Mouse (Mus musculus) left cerebral cortex, adult 11 months (tissue): ENCODE data around the gene Tspoap1.
A peak's percentile ranks its signal among the peaks of the same experiment; 100 is the strongest.

Source experiments
- DNase-seq: peaks from one replicate; pipeline ENCODE4 v3.0.0; 2022; ENCODE audit warnings: low spot score

The Tspoap1 gene

DNA sequence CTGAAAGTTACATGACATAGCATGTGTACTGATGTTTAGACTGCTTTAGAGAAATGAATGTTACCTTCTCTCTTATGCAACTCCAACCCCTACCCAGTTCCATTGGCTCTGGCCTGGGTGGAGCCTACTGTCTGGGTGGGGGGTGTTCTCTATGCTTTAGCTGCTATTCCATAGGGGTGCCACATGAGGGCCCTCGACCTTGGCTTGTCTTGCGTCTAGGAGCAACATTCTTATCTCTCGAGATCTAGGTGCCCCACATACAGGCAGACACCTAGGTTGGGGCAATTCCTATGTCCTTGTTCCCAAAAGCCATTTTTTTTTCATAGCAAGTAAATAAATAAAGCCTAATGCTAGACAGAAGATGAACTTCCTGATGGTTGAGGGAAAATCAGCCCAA lies 734 bp upstream of the Tspoap1 start:
- DNase-seq, result no peak

DNA sequence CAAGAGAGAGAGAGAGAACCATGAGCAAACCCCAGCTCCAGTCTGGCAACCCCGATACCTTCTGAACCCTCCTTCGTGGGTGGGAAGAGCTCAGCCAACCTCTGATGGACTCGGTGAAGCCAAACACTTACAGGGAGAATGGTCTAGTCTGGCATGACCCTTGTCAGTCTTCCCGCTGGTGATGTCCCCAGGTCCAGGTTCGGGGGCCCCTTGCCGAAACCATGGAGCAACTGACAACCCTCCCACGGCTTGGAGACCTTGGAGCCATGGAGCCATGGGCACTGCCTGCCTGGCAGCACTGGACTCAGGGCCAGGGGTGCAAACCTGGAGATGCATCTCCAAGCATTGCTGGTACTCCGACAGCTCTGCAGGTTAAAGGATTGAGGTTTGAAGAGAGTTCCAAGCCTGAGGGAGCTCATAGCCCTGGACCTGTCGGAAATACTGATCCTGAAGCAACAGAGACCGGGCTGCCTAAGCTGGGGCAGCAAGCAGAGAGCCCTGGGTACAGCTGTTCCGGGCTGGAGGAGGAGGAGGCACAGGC lies 910 bp downstream of the Tspoap1 start:
- DNase-seq, result no peak

DNA sequence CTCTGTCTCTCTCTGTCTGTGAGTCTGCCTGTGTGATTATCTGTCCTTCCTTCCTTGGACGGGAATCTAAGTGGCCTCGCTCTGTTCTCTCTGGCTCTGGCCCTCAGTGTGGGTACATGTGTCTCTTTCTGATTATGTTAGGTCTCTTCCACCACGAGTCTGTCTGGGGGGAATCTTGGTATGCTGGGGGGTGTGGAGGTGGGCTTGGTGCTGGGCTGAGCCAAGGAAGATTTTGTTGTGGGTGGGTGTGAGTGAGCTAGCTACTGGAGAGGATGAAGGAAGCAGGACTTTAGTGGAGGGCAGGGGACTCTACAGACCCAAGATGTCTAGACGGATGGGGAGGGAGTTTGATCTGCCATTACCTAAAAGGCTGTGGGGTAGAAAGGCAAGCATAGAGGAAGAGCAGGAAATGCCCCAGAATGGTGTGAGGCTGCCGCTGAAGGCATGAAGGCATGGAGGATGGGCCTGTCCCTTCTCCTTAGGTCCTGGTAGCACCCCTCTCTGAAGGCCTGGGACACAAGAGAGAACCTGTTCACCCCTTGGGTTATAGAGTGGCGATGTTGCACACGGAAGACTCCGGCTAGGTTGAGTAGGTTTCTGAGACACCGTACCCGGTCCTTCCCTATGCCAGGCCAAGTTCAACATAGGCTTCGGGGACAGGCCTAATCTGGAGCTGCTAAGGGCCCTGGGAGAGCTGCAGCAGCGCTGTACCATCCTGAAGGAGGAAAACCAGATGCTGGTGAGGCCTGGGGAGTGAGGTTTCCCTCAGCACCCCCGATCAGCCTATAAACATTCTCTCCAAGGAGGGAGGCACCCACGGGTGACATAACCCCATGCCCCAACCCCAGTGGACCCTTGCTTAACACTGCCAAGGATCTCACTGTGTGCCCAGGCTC lies 1.7 kb downstream of the Tspoap1 start:
- DNase-seq, result no peak

DNA sequence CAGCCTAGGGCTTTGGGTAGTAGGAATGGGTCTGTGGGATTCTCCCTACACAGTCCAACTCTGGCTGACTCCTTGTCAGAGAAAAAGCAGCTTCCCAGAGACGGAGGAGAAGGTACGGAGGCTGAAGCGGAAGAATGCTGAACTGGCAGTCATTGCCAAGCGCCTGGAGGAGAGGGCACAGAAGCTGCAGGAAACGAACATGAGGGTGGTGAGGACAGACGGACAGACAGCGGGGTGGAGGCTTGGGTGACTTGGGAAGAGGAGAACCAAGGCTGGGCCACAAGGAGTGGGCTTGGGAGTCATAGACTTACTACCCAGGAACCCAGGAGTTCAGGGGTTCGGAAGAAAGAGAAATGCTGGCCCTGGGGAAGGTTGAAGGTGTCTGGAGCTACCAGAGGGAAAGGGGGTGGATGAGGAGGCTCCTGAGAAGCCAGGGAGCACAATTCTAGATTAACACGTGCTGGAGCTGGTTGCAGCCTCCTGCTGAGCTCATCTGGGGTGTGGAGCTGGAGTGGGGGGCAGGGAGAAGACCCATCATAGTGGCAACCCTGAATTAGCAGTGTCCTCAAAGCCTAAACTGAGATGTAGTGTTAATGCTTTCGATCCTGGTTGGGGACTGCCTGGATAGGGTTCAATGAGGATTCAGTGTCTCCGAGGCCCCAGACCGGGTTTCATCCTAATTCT lies 2.5 kb downstream of the Tspoap1 start:
- DNase-seq, result no peak

DNA sequence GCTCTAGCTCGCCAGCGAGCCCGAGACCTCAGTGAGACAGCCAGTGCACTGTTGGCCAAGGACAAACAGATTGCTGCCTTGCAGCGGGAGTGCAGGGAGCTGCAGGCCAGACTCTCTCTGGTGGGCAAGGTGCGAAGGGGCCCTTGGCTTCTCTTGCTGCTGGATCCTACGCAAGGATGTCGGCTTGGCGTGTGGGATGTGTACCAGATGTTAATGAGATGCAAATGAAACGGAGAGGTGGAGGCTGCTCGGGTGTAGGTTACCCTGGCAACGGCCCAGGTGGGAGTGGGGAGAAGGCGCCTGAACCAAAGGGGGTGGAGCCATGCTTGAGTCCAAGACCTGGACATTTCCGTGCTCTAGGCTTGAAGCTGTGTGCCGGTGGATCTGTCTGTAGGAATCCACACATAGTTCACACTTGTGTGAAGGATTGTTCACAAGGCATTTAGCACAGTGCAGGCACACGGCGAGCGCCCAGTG lies 3.2 kb downstream of the Tspoap1 start:
- peak; percentile 79 for DNase-seq

DNA sequence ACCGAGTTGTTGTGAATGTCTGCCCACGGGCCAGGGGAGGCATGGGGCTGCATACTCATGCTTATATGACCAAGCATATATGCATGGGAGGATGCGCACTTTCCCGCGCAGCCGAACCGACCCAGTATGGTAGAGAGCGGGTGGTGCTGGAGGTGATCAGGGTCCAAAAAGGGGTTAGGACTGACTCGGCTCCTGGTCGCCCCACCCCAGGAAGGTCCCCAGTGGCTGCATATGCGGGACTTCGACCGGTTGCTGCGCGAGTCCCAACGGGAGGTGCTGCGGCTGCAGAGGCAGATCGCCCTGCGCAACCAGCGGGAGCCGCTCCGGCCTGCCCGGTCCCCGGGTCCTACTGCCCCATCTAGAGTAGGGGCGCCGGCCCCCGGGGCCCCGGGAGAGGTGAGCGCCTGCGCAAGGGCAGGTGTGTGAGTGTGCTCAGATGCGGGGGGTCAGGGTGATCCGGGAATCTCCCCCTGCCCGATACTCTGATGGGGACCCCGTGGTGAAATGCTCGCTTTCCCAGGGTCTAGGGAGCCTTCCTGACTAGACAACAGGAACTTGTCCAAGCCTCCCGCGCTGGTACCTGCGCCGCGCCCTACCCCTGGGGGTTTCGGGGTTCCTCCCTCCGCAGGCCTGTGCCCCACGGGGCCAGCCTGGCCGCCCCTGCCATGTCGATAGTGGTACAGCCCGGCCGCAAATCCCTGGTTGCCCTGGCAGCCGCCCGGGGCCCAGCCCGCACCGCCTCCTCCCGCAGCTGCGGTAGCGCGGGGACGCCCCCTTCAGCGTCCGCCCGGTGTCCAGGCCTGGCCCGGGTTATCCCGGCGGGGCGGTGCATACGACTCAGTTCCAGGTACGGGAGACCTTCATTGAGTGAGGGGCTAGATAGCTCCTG lies 3.9 kb downstream of the Tspoap1 start:
- no peak for DNase-seq

DNA sequence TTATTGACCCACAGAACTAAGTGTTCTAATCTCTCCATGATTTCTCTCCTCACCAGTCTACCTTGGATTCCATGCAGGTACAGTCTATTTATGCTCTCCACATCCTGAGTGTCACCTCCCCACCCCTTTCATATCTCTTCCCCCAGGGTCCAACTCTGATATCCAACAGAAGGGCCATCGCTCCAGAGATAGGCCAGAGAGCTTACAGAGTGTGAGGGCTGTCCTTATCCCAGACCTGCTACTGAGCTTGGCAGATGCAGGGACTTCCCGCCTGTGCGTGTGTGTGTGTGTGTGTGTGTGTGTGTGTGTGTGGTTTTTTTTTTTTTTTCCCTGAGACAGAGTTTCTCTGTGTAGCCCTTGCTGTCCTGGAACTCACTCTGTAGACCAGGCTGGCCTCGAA lies 8.4 kb downstream of the Tspoap1 start:
- DNase-seq, result no peak

DNA sequence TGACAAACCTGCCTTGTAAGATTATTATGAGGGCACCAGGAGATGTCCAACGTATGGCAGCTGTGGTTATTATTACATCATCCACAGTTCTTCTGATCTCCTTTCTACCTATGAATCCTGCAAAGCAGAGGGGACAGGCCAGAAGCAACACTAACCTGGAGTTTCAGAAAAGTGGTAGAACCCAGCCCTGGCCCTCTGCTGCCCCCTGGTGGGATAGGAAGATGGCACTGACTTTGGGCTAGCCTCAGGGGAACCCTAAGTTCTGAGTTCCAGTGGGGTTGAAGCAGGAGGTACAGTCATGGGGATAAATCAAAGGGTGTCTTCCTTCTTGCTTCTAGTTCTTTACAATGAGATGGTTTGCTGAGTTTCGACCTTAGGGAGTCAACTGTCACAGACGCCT lies 10.6 kb downstream of the Tspoap1 start:
- DNase-seq, result no peak

DNA sequence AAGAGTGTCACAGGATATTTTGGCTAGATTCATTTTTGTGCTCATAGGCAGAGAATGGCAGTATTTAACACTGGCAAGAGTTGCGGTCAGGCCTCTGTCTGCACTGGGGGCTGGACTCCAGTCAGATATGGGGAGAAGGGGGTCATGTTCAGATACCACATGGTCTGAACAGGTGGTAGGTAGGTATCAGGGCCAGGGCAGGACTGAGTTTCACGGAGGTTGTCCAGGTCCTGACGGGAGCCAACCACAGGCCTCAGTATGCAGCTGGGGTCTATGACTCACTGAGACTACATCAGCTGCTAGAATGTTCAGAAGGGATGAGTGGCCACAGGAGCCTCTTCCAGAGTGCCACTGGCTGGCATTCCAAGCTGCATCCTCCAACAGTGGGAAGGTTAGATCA lies 12.0 kb downstream of the Tspoap1 start:
- no peak for DNase-seq

DNA sequence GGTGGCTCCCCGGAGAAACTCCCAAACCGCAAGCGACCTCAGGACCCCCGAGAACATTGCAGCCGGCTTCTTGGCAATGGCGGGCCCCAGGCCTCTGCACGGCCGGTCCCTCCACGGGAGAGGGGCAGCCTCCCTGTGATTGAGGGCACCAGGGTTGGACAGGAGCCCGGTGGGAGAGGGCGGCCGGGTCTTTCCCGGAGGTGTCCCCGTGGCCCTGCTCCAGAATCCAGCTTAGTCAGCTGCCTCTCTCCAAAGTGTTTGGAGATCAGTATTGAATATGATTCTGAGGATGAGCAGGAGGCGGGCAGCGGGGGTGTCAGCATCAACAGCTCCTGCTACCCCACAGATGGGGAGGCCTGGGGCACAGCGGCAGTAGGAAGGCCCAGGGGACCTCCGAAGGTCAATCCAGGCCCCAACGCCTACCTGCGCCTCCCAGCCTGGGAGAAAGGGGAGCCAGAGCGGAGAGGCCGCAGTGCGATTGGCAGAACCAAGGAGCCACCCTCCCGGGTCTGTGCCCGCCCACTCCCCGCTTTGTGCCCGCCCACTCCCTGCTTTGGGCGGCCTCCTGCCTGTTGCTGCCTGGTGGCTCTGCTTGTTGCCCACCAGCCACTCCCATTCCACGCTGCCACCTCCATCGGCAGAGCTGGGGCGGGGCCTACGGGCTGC lies 17.9 kb downstream of the Tspoap1 start:
- no peak for DNase-seq

DNA sequence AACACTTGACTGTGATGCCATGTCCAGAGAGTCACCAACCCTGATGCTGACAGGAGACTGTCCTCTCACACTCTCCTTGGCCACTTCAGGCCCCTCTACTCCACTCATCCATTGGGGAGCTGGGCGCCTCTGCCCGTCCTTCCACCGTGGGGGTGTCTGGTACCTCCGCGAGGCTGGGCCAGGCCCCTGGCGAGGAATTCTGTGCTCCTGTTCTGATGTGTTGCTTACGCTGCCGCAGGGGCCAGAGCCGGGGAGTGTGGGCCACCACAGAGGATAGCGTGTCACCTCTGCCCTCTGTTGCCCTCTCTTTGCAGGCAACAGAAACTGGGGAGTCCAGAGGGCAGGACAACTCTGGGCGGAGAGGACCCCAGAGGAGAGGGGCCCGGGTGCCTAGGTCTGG lies 18.6 kb downstream of the Tspoap1 start:
- DNase-seq, result no peak

DNA sequence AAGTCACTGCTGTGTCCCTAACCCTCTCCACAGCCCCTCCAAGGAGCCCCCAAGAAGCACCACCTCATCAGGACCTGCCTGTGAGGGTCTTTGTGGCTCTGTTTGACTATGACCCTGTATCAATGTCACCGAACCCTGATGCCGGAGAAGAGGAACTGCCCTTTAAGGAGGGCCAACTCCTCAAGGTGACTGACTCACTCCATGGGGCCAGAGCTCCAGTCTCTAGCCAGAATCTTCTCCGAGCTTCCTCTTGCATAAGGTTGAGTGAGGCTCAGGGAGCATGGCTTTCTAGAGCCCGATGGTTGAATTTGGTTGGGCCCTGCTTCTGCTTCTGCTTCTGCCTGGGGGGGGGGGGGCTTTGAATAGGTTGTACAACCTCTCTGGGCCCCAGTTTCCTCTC lies 19.1 kb downstream of the Tspoap1 start:
- no peak for DNase-seq

DNA sequence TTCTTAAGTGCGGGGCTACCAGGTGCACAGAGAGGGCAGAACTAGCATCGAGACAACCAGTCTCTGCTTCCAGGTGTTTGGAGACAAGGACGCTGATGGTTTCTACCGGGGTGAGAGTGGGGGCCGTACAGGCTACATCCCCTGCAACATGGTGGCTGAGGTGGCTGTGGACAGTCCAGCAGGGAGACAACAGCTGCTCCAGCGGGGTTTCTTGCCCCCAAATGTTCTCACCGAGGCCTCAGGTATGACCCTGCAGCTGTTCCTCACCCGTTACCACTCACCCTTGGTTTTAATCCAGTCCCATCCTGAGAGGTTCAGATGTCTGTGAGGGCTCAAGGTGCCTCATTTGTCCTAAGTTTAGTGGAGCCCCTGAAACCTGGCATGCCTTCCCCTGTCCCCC lies 19.8 kb downstream of the Tspoap1 start:
- DNase-seq, result no peak

DNA sequence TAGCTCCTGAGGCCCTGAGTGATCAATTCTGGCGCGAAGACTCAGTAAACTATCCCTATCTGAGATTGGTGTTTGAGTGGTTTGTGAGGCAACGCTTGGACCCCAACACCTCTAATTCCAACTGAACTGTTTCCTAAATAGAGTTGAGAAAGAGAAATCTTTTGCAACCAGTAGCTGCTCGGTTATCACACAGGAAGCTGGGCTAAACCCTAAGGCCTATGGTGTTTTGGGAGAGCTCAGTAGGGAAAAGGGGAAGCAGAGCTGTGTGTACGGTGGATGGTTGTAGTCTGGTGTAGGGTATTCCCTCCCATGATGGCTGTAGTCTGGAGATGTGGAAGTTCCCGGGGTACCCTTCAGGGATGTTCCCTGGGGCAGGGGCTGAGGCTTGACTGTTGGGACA lies 29.7 kb downstream of the Tspoap1 start:
- no peak for DNase-seq

DNA sequence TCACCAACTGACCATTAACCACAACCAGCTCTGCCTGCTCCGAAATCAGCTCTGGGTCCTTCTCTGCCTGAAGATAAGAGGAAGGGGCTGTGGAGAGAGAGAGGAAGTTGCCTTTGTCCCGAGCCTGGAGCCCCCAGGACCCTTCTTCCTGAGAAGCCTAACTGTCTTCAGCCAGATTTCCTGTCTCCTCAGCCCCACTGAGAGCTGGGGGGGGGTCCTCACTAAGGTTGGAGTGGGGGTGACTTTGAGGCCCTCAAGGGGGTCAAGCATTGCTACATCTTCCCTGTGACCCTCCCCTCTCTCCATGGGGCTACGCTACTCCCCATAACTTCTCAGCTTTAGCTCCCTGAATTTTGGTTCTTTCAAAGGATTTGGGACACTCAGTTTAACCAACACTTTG lies 33.1 kb downstream of the Tspoap1 start, which contains the start of gene Mpo:
TSS of gene Mpo (plus strand) at position 122 of the 400 bp plus-strand sequence.
- no peak for DNase-seq

DNA sequence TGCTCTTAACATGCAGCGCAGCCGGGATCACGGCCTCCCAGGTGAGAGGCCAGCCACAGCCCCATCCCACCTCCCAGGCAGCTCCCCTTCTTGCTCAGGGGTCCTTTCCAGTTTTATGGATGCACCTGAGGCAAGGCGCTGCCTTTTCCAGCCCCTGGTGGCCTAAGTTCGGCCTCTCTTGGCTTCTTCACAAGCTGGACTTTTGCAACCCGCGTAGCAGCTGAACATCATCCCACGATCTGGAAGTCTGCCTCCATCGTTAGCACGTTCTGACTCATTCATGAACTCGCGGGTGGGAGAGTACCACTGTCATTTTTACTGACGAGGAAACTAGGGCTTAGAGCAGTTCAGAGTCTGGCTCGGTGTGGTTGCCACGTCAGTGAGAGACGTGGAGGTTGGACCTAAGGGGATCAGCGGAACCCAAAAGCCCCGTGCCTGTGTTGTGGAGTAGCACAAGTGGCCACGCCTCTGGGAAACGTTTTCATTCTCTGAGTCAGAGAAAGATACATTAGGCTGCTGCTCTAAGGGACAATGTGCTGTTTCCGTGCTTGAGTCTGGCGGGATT lies 41.5 kb downstream of the Tspoap1 start:
- DNase-seq, result no peak

DNA sequence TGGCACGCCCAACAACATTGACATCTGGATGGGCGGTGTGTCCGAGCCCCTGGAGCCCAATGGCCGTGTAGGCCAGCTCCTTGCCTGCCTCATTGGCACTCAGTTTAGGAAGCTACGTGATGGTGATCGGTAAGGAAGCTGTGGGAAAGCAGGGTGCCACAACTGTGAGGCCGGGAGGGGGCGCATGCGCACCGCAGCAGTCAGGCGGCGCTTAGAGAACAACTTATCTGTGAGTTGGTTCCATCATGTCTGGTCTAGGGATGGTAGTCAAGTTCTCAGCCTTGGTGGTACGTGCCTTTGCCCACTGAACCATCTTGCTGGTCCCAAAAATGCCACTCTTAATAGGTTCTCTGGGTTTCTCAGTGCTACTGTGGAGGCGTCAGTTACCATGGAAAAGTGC lies 42.3 kb downstream of the Tspoap1 start:
- DNase-seq, result no peak

DNA sequence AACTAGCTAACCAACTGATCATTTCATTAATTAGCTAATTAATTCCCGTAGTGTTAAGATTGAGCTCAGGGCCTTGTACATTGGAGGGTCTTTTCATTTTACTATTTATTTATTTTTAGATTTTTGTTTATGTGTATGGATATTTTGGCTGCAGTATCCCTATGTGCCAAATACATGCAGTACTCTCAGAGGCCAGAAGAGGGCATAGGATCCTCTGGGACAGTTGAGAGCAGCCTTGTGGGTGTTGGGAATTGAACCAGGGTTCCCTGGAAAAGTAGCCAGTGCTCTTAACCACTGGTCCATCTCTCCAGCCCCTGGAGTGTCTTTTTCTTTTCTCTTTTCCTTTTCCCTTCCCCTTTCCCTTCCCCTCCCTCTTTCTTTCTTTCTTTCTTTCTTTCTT lies 45.1 kb downstream of the Tspoap1 start:
- DNase-seq, result no peak

DNA sequence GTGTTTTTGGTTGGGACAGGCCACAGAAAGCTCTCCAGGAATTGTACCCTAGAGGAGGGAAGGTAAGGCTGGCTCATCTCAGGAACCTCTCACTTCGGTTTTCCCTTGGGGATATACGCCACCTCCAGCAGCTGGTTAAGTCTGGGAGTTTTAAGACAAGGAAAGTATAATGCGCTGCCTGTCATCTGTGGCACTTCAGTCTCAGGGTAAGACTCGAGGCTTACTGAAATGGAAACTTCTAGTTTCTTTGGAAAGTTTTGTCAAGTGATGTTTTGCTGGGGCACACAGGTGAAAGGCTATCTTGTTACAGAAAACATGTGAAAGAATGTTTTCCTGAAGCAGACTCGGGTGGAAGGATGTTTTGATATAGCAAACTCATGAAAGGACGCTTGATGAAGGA lies 47.1 kb downstream of the Tspoap1 start:
- DNase-seq, result no peak

DNA sequence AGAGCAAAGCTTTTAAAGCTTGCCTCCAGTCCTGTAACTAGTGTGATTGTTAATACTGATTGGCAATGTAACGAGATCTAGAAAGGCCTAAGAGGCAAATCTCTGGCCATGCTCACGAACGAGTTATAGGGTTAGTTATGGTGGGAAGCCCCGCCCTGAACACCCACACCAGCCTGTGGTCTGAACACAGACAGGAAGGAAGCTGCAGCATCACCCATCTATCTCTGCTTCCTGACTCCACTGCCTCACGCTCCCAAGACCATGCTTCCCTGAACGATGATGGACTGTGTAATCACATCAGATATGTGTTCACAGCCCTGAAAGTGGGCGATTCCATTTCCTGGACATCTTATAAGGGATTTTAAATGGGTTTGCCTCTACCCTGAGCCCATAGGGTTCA lies 47.9 kb downstream of the Tspoap1 start:
- no peak for DNase-seq

DNA sequence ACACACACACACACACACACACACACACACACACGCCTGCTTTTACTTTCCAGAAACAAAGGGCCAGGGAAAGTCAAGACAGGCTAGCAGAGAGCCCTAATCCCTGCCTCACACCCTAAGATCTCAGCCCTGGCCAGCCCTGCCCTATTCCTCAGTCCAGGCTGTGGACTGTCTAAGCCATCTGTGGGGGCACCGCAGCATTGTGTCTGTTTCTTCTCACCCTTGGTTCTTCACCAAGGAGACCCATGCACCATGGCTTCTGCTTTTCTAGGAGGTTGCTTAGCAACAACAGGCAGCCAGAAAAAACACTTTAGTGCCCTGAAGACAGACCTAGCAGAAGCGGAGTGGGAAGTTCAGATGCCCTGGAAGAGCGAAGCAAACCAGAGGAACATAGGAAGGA lies 51.1 kb downstream of the Tspoap1 start:
- no peak for DNase-seq
